Mouse (Mus musculus) cerebellum, adult 2 months (tissue): Measurements from ENCODE around the gene Slc3a1.

Experiments
- CTCF ChIP-seq: fragments of 200-500 bp; IDR thresholded peaks from 2 replicates; pipeline ENCODE4 v1.5.1; 2011; ENCODE audit warnings: low read depth, mild to moderate bottlenecking, control low read depth, low read length, moderate library complexity, borderline replicate concordance; ENCODE audit not compliant: insufficient read depth
- POLR2A ChIP-seq: fragments of 200-500 bp; IDR thresholded peaks from 2 replicates; pipeline ENCODE4 v1.6.1; 2011; ENCODE audit warnings: low read length, control low read depth, borderline replicate concordance; ENCODE audit not compliant: insufficient read depth

- TF ChIP-seq CTCF (no peak), POLR2A (no peak)
Observed at GRCm38 (mm10) chr17:85045160-85045559, 17.0 kb downstream of the Slc3a1 start.
